Mouse (Mus musculus): ENCODE data around the gene Il12rb1. TPM values are rescaled to one million over a fixed set of nuclear protein-coding genes. Genes with fewer than 3 reads are reported as not detected.
A peak's percentile ranks its signal among the peaks of the same experiment; 100 is the strongest.

Il12rb1 gene
- polyA plus RNA-seq, 1 experiment from 2014 or later, result not detected

DNA sequence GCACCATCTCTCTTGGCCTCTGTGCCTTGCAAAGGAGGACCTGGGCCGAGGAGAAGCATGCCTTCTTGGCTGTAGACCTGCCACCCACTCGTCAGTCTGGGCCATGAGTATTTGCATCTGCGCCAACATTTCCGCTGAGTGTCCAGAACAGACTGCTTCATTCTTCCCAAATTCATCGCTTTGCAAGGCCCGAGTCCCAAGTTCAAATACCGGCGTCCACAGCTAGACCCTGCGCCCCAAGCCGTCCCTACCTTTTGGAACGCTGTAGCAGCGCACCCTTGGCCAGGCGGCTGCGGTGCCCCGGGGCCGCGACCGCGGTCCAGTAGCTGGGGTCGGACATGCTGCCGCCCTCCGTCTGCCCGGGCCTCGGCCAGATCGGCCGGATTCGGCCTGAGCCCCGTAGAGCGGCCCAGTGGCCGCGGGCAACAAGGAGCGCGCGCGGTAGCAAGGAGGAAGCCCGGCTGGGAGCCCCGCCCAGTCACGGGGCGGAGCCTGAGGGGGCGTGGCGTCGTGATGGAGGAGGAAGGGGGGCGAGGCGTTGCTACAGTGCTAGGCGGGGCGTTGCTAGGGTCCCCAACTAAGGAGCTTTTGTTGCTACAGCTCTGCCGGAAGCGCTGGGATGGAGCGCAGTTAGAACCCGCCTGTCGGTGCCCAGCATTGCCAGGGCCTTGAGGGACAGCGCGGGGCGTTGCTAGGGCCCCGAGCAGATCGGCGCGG lies 16.1 kb upstream of the Il12rb1 start:
- peaks cover 7% of the 10 kb centered on the region; the same call in 1 of the 2 replicates for H3K27me3 ChIP-seq (ENCODE audit: control insufficient read depth, insufficient read depth, low read length)
- peak overlapping the region; percentile 77 for H3K9ac ChIP-seq (ENCODE audit: low read length)
- DNase-seq (ENCODE audit: low spot score) (peak; percentile 99), ATAC-seq (ENCODE audit: insufficient read depth, low FRiP score, low TSS enrichment) (peak; percentile 81)
- H3K27ac ChIP-seq (ENCODE audit: low read depth, low read length), result peak overlapping the region; percentile 68
- H3K9me3 ChIP-seq (ENCODE audit: control insufficient read depth, low read length), result no peaks in the 10 kb centered on the region
- peak overlapping the region; percentile 45 for H3K4me3 ChIP-seq (ENCODE audit: low read depth, low read length)
- peak overlapping the region; percentile 61 for H3K4me2 ChIP-seq (ENCODE audit: low read depth)
- no peaks in the 10 kb centered on the region for H3K36me3 ChIP-seq (ENCODE audit: control insufficient read depth, insufficient read depth, low read length)
- peaks cover 31% of the 10 kb centered on the region for H3K4me1 ChIP-seq (ENCODE audit: control insufficient read depth, insufficient read depth, low read length)
- 7% methylated on average over 58 of the region's 58 CpGs for WGBS

DNA sequence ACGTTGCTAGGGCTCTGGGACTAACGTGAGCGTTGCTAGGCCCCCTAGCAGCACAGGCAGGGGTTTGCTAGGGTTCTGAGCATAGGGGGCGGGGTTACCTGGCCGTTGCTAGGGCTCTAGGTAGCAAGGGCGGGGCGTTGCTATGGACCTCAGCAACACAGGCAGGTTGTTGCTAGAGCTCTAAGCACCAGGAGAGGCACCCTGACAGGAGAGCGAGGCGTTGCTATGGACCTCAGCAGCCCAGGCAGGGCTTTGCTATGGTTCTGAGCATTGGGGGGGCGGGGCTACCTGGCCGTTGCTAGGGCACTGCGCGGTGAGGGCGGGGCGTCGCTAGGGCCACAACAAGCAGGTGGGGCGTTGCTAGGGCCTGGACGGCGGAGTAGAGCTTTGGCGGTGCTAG lies 15.5 kb upstream of the Il12rb1 start:
- H3K9me3 ChIP-seq (ENCODE audit: control insufficient read depth, low read length), result no peaks in the 10 kb centered on the region
- under 1% methylated on average over 20 of the region's 20 CpGs for WGBS
- DNase-seq (ENCODE audit: low spot score) (no peak), ATAC-seq (ENCODE audit: insufficient read depth, low FRiP score, low TSS enrichment) (peak; percentile 28)
- peak overlapping the region; percentile 61 for H3K4me2 ChIP-seq (ENCODE audit: low read depth)
- no peaks in the 10 kb centered on the region for H3K36me3 ChIP-seq (ENCODE audit: control insufficient read depth, insufficient read depth, low read length)
- peak overlapping the region; percentile 77; the same call in 1 of the 2 replicates for H3K9ac ChIP-seq (ENCODE audit: low read length)
- H3K27ac ChIP-seq (ENCODE audit: low read depth, low read length), result peak overlapping the region; percentile 68
- peaks cover 32% of the 10 kb centered on the region for H3K4me1 ChIP-seq (ENCODE audit: control insufficient read depth, insufficient read depth, low read length)
- H3K4me3 ChIP-seq (ENCODE audit: low read depth, low read length), result peak overlapping the region; percentile 45
- peaks cover 8% of the 10 kb centered on the region for H3K27me3 ChIP-seq (ENCODE audit: control insufficient read depth, insufficient read depth, low read length)

DNA sequence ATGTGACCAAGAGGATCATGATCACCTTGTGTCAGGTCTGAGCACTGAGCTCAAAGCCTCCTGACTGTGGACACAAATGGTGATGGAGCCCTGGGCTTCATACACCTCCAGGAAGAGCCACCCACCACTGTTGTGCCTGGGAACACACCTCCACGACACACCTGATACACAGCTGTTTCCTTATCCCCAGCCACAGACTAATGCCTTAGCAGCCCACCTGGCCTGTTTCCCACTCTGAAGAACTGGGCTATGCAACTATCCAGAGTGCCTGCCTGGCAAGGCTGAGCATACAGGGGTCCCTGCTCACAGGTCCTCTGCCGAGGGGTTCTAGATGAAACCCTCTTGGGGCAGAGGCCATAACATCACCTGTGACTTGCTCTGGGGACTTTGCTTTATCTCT lies 14.0 kb upstream of the Il12rb1 start:
- Histone ChIP-seq H3K9ac (ENCODE audit: low read length) (no peak overlapping the region), H3K4me1 (ENCODE audit: control insufficient read depth, insufficient read depth, low read length) (peaks cover 34% of the 10 kb centered on the region), H3K27ac (ENCODE audit: low read depth, low read length) (no peak overlapping the region), H3K27me3 (ENCODE audit: control insufficient read depth, insufficient read depth, low read length) (peaks cover 23% of the 10 kb centered on the region), H3K4me3 (ENCODE audit: low read depth, low read length) (no peak overlapping the region), H3K36me3 (ENCODE audit: control insufficient read depth, insufficient read depth, low read length) (no peaks in the 10 kb centered on the region), H3K4me2 (ENCODE audit: low read depth) (no peak overlapping the region), H3K9me3 (ENCODE audit: control insufficient read depth, low read length) (no peaks in the 10 kb centered on the region)
- WGBS, result 92% methylated on average over 2 of the region's 2 CpGs
- ATAC-seq (ENCODE audit: insufficient read depth, low FRiP score, low TSS enrichment) (no peak), DNase-seq (ENCODE audit: low spot score) (no peak)

DNA sequence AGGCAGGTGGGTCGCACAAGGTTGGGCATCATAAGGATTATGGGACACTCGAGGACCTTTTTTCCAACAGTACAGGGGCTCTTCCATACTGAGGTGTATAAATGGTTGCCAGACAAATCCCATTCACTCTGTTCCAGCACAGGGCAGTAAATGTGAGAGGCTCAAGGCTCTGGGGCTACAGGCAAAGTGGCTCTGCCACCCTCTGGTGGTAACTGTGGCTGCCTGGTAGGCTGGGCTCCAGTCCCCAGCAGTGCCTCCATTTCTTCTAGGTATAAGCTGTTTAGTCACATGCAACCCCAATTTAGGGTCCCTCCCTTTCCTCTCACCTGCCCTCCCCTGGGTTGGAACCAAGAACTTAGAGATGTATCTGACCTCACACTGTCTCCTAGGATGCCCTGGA lies 12.9 kb upstream of the Il12rb1 start:
- Histone ChIP-seq H3K27me3 (ENCODE audit: control insufficient read depth, insufficient read depth, low read length) (peaks cover 33% of the 10 kb centered on the region), H3K4me1 (ENCODE audit: control insufficient read depth, insufficient read depth, low read length) (peaks cover 34% of the 10 kb centered on the region), H3K27ac (ENCODE audit: low read depth, low read length) (no peak overlapping the region), H3K9me3 (ENCODE audit: control insufficient read depth, low read length) (no peaks in the 10 kb centered on the region), H3K4me2 (ENCODE audit: low read depth) (no peak overlapping the region), H3K36me3 (ENCODE audit: control insufficient read depth, insufficient read depth, low read length) (no peaks in the 10 kb centered on the region), H3K9ac (ENCODE audit: low read length) (no peak overlapping the region), H3K4me3 (ENCODE audit: low read depth, low read length) (no peak overlapping the region)
- no peak for ATAC-seq (ENCODE audit: insufficient read depth, low FRiP score, low TSS enrichment)
- WGBS, result 82% methylated on average over 2 of the region's 2 CpGs
- DNase-seq (ENCODE audit: low spot score), result no peak

DNA sequence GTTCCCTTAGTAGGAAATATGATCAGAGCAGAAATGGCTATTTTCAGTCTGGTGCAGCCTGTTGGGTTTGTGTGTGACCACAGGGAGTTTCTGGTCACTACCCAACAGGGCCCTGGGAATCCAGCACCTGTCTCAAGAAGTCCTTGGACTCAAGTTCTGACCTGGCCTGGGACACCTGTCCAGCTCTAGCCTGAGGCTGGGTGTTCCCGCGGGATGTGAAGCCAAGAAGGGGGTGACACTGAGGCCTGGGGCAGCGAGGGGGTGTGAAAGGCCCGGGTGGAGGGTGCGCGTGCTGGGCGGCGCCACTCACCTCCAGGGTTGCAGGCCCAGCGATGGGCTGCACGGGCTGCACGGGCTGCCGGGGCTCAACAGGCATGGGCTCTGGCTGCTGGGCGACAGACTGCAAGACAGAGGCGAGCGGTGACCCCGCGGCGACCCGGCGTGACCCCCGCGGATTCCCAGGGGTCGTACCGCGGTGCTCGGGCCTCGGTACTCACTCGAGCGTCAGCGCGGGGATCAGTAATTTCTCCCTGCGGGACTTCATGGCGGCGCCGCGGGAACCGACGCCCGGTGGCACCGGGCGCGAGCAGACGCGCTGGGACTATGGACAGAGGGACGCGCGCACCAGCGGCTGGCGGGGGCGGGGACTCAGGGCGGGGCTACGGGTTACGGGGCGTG lies 11.7 kb upstream of the Il12rb1 start:
- Histone ChIP-seq H3K4me1 (ENCODE audit: control insufficient read depth, insufficient read depth, low read length) (peaks cover 27% of the 10 kb centered on the region), H3K27ac (ENCODE audit: low read depth, low read length) (peak overlapping the region; percentile 39; the same call in 1 of the 2 replicates), H3K4me2 (ENCODE audit: low read depth) (peak overlapping the region; percentile 65), H3K36me3 (ENCODE audit: control insufficient read depth, insufficient read depth, low read length) (no peaks in the 10 kb centered on the region), H3K27me3 (ENCODE audit: control insufficient read depth, insufficient read depth, low read length) (peaks cover 36% of the 10 kb centered on the region), H3K4me3 (ENCODE audit: low read depth, low read length) (peak overlapping the region; percentile 52), H3K9ac (ENCODE audit: low read length) (peak overlapping the region; percentile 61), H3K9me3 (ENCODE audit: control insufficient read depth, low read length) (no peaks in the 10 kb centered on the region)
- ATAC-seq (ENCODE audit: insufficient read depth, low FRiP score, low TSS enrichment) (no peak), DNase-seq (ENCODE audit: low spot score) (no peak)
- 2% methylated on average over 53 of the region's 54 CpGs for WGBS

DNA sequence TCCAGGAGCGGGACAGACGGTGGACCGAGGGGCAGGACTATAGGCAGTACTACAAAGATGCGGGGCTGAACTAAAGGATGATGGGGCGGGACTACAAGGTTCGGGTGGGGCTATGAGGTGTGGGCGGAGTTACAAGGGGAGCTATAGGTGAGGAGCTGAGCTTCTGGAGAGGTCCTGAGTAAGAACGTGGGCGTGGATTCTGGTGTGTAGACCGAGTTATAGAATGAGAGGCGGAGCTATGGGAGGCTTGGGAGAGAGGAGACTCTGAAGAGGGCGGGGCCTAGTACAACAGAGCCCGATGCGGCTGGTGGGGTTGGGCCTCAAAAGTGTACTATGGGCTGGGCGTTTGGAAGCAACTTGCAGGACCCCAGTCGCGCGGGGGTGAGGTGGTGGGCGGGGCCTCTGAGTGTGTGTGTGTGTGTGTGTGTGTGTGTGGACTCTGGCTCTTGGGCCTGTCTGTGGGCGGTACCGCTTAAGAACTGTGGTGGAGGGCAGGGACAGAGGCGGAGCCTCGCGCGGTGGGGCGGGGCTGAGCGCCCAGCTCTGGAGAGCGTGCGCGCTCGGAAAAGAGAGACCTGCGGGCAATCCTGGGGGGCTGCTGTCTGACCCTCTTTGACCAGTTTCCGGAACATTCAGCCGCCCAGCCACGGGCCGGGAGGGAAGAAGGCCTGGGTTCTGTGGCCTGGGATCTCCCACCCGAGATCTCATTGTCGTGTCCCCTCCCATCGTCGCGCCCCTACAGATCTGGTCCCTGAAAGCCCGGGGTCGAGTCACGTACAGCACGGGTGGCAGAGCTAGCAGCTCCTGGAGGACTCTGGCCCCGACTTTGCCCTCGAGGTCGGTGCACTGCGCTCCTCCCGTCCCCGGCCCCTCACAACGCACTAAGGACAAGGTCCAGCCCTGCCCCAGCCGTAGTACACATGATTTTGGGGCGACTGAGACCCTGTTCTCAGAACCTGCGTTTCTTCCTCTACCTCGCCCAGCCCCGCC lies 10.9 kb upstream of the Il12rb1 start:
- peaks cover 24% of the 10 kb centered on the region for H3K4me1 ChIP-seq (ENCODE audit: control insufficient read depth, insufficient read depth, low read length)
- peak overlapping the region; percentile 39; the same call in 1 of the 2 replicates for H3K27ac ChIP-seq (ENCODE audit: low read depth, low read length)
- WGBS, result under 1% methylated on average over 49 of the region's 57 CpGs

DNA sequence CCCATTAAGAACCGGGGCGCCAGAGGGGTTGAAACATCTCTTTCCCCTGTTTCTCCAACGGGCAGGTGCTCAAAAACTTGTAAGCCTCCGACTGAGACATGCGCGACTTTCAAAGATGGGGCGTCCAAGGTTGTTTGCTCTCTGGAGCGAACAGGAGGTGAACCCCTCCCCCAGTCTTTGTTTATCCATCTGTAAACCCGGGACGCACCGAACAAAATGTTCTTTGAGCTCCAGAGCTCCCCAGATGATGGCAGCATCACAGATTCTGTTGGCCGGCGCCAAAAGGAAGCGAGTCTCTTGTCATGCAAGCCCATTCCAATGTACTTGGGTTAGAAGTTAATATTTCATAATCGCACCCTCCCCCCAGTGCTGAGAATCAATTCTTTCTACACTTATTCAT lies 10.0 kb upstream of the Il12rb1 start:
- H3K4me2 ChIP-seq (ENCODE audit: low read depth), result peak overlapping the region; percentile 65; the same call in 1 of the 2 replicates
- peaks cover 16% of the 10 kb centered on the region for H3K4me1 ChIP-seq (ENCODE audit: control insufficient read depth, insufficient read depth, low read length)
- H3K9ac ChIP-seq (ENCODE audit: low read length), result no peak overlapping the region
- H3K9me3 ChIP-seq (ENCODE audit: control insufficient read depth, low read length), result no peaks in the 10 kb centered on the region
- H3K4me3 ChIP-seq (ENCODE audit: low read depth, low read length), result peak overlapping the region; percentile 52
- DNase-seq (ENCODE audit: low spot score) (no peak), ATAC-seq (ENCODE audit: insufficient read depth, low FRiP score, low TSS enrichment) (no peak)
- H3K27me3 ChIP-seq (ENCODE audit: control insufficient read depth, insufficient read depth, low read length), result peaks cover 39% of the 10 kb centered on the region
- no peaks in the 10 kb centered on the region for H3K36me3 ChIP-seq (ENCODE audit: control insufficient read depth, insufficient read depth, low read length)
- no peak overlapping the region for H3K27ac ChIP-seq (ENCODE audit: low read depth, low read length)
- WGBS, result 14% methylated on average over 15 of the region's 15 CpGs

More for the DNA sequence above, 10.9 kb upstream of the Il12rb1 start:
- Histone ChIP-seq H3K27me3 (ENCODE audit: control insufficient read depth, insufficient read depth, low read length) (peaks cover 36% of the 10 kb centered on the region), H3K9me3 (ENCODE audit: control insufficient read depth, low read length) (no peaks in the 10 kb centered on the region), H3K36me3 (ENCODE audit: control insufficient read depth, insufficient read depth, low read length) (no peaks in the 10 kb centered on the region), H3K4me3 (ENCODE audit: low read depth, low read length) (peak overlapping the region; percentile 52), H3K4me2 (ENCODE audit: low read depth) (peak overlapping the region; percentile 65), H3K9ac (ENCODE audit: low read length) (peak overlapping the region; percentile 61)
- ATAC-seq (ENCODE audit: insufficient read depth, low FRiP score, low TSS enrichment) (peak; percentile 79), DNase-seq (ENCODE audit: low spot score) (peak; percentile 89)

DNA sequence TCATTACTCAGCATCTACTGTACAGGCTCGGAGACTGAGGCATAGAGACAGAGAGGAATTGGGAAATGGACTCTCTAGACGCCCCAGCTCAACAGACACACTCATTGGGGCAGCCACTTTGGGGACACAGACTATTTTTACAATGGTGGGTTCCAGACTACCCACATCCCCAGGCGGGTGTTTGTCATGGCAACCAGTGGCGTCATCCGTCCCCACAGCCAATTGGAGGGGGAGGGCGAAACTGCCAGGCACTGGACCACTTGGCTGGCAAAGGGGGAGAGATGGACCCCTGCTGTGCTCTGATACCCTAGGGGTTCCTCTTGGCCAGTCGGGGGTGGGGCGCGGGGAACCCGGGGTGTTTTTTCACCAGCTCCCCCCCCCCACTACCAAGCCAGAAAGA lies 7.6 kb upstream of the Il12rb1 start:
- no peak for DNase-seq (ENCODE audit: low spot score)
- Histone ChIP-seq H3K4me3 (ENCODE audit: low read depth, low read length) (no peak overlapping the region), H3K9ac (ENCODE audit: low read length) (no peak overlapping the region), H3K27me3 (ENCODE audit: control insufficient read depth, insufficient read depth, low read length) (peaks cover 55% of the 10 kb centered on the region), H3K4me2 (ENCODE audit: low read depth) (no peak overlapping the region), H3K27ac (ENCODE audit: low read depth, low read length) (no peak overlapping the region), H3K36me3 (ENCODE audit: control insufficient read depth, insufficient read depth, low read length) (no peaks in the 10 kb centered on the region), H3K4me1 (ENCODE audit: control insufficient read depth, insufficient read depth, low read length) (peaks cover 24% of the 10 kb centered on the region), H3K9me3 (ENCODE audit: control insufficient read depth, low read length) (no peaks in the 10 kb centered on the region)
- WGBS, result 50% methylated on average over 10 of the region's 10 CpGs
- ATAC-seq (ENCODE audit: insufficient read depth, low FRiP score, low TSS enrichment), result no peak
